Mouse (Mus musculus) spleen, adult 2 months (tissue): Measurements from ENCODE around the gene Rasgrf2.

Source experiments
- CTCF ChIP-seq: fragments of 200-500 bp; IDR thresholded peaks from 2 replicates; pipeline ENCODE4 v1.5.1; 2011; ENCODE audit warnings: mild to moderate bottlenecking, inconsistent platforms; ENCODE audit not compliant: insufficient read depth, insufficient read length, insufficient replicate concordance; ENCODE audit errors: extremely low read depth
- POLR2A ChIP-seq: fragments of 200-500 bp; IDR thresholded peaks from 2 replicates; pipeline ENCODE4 v1.6.1; 2011; ENCODE audit warnings: low read depth, low read length, inconsistent platforms

DNA sequence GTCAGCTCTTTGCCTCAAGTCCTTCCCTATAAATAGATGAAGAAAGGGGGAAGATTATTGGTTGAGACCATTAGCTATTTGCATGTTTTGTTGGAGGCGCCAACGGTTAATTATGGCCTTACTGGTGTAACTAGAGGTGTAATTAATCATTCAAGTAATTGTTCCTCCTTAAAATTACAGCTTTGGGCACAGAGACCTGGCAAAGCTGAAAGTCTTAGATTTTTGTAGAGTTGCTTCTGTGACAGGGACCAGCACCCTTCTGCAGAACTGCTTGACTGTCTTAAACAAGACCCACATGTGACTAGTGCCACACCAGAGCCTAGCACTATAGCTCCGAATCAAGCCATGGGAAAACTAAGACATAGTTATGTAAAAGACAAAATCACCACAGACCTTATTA lies 134.5 kb downstream of the Rasgrf2 start:
- TF ChIP-seq POLR2A, result no peak
- no peak for TF ChIP-seq CTCF
